Mouse (Mus musculus) olfactory bulb, adult 2 months (tissue): ENCODE data around the gene Cd99l2.

Source experiments
- CTCF ChIP-seq: fragments of 200-500 bp; IDR thresholded peaks from 2 replicates; pipeline ENCODE4 v1.5.1; 2012; ENCODE audit warnings: low read depth, mild to moderate bottlenecking, low read length, moderate library complexity; ENCODE audit not compliant: insufficient read depth
- POLR2A ChIP-seq: fragments of 200-500 bp; IDR thresholded peaks from 2 replicates; pipeline ENCODE4 v1.6.1; 2012; ENCODE audit warnings: mild to moderate bottlenecking, low read depth, low read length, moderate library complexity; ENCODE audit not compliant: insufficient read depth

DNA sequence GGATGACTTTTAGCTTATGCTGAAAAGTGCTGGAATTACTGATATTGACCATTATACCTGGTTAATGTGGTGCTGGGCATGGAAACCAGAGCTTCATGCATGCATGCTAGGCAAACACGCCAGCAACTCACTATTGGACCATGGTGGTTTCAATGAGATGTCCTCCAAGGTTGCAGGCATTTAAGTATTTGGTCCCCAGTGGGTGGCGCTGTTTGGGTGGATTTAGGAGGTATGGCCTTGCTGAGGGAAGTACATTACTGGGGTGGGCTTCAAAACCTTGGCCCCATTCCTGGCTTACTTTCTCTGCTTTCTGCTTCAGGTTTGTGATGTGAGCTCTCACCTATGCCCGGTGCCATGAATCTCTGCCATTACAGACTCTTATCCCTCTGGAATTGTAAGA is 40.0 kb upstream of the Cd99l2 start:
- no peak for TF ChIP-seq POLR2A
- no peak for TF ChIP-seq CTCF
